Mouse (Mus musculus): ENCODE results near the gene B3gnt2.

The B3gnt2 gene

DNA sequence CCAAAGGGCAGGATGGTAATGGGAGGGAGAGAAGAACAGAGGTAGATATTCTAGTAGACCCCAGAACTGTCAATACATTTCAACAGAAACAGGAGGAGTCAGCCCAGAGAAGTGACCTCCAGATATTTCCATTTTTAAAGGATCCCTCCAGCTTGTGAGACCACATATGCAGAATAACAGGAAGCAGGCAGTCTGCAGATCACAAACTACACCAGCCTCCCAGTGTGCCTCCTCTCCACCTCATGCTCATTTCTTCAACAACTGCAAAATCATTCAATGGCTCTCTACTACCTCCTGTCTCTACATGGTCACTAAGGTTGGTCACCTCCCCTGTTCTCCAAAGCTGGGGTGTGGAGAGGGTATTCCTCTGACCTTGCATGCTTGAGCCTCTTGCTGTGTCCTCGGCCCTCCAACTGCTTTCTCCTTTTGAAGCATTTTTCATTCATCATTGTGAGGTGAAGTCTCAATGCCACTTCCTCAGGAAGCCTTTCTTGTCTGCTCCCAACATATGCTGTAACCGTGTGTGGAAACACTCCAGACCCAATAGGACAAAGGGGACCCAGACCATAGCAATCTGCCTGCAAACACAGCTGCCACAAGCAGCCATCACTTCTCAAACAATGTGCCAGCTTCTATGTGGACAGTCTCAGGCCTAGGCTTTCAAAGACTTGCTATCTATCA lies 7.1 kb downstream of the B3gnt2 start:
- in situ Hi-C loops (cut with MboI; ENCODE audit: low pct_unique_long_range_greater_than_20kb in 1 of 2, low sequenced_read_pairs in 2 of 2, unreplicated experiment in 1 of 2): no loop called here

DNA sequence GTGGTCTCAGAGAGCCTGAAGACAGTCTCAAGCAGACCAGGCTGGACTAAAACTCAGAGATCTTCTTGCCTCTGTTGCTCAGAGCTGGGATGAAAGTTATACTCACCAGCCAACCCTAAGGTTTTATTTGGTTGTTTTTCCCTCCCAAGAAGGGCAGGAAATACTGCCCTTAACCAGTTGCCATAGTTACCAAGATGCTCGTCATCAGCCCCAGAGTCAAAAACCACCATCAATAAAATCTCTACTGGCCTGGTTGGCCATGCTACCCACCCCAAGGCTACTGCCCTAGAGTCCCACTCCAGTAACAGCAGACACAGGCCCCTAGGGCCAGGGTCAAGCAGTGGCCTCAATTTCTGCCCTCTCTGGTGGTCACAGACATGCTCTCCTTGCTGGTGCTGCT lies 8.3 kb downstream of the B3gnt2 start:
- in situ Hi-C loops (cut with MboI; ENCODE audit: low pct_unique_long_range_greater_than_20kb in 1 of 2, low sequenced_read_pairs in 2 of 2, unreplicated experiment in 1 of 2): no loop called here

DNA sequence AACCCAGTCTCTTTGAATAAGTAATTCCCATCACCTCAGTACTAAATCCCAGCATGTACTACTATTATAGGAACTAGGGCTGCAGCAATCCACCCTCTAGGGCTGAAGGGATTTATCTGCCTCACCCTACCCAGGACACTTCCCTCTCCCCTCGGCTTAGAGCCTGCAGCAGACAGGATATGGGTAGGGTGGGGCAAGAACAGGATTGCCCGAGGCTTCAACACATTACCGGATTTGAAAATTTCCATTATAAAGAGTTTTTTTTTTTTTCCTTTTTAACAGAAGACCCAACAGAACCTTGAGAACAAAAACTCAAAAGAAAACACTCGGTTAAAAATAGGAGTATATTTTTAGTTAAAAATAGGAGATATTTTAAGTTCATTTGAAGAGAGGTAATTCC lies 9.3 kb downstream of the B3gnt2 start:
- in situ Hi-C loops (cut with MboI; ENCODE audit: low pct_unique_long_range_greater_than_20kb in 1 of 2, low sequenced_read_pairs in 2 of 2, unreplicated experiment in 1 of 2): no loop called here

DNA sequence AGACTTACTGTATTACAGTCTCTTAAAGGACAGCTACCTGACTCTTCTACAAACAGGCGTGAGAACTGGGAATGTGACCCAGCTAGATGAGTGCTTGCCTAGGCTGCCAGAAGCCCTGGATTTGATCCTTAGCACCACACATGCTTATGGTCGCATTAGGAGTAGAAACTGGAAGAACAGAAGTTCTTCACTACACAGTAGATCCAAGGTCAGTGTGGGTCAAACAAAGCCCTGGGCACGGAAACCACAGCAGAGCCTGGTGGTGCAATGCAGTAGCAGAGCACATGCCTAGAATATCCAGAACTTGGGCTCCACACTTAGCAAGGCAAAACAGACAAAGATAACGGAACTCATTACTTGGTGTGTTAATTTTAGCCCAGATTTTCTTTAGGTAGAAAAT lies 10.7 kb downstream of the B3gnt2 start:
- in situ Hi-C loops (cut with MboI; ENCODE audit: low pct_unique_long_range_greater_than_20kb in 1 of 2, low sequenced_read_pairs in 2 of 2, unreplicated experiment in 1 of 2): no loop called here

DNA sequence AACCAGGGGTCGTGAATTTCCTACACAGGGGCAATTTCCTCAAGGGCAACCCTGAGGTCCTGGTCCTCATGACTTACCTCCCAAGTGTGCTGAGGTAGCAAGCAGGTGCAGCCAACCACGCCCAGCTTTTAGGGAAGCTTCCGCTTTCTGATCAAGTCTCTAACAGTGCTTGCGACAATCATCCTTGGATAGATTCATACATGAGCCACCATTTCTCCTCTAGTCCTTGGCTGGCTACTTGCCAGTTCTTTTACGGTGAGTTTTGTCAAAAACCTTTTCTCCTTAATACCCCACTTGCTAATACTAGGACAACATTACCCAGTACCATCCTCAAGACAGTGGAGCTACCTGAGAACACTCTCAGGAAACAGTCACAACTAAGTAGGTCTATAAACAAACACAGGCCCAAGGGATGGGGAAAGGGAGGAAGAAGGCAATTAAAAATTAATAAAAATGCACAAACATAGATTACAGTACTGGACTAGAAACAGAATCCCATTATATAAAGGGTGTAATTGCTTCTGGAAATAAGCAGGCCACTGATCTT lies 12.0 kb downstream of the B3gnt2 start:
- in situ Hi-C loops (cut with MboI; ENCODE audit: low pct_unique_long_range_greater_than_20kb in 1 of 2, low sequenced_read_pairs in 2 of 2, unreplicated experiment in 1 of 2): no loop called here

DNA sequence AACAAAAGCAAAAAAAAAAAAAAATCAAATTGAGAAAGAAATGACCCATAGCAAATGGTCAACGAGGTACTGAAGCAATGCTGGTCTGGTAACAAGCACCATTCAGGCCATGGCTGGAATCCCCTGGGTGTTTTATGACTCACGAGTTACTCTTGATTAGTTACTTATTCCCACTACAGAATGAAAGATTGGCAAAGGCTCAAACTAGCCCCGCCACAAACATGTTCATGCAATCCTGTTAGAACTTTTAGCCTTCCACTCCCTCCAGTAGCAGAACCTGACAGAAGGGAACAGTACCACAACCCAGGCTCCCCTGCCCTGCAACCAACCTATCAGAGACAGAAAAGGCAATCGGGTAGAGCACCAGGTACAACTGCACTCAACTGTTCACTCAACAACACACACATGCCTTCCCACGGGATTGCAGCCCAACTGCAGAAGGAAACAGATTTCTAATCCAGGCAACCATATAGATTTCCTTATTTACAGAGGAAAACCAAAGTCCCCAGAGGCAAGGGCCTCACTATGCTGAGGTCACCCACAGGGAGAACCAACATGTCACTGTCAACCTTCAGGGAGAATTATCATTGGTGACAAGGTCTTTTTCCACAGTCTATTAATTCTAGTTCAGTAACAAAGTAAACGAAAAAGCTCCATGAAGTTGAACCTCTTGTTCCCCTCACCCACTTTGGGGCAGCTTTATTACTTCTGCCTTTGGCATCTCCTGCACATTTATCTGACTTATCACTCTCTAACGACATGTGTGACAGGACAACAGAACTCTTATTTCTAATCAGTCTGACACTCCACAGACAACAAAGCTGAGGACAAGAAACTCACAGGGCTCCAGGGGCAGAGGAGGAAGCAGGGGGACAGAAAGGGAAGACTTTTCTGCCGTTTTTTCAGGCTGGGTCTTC lies 12.8 kb downstream of the B3gnt2 start:
- in situ Hi-C loops (cut with MboI; ENCODE audit: low pct_unique_long_range_greater_than_20kb in 1 of 2, low sequenced_read_pairs in 2 of 2, unreplicated experiment in 1 of 2): no loop called here

DNA sequence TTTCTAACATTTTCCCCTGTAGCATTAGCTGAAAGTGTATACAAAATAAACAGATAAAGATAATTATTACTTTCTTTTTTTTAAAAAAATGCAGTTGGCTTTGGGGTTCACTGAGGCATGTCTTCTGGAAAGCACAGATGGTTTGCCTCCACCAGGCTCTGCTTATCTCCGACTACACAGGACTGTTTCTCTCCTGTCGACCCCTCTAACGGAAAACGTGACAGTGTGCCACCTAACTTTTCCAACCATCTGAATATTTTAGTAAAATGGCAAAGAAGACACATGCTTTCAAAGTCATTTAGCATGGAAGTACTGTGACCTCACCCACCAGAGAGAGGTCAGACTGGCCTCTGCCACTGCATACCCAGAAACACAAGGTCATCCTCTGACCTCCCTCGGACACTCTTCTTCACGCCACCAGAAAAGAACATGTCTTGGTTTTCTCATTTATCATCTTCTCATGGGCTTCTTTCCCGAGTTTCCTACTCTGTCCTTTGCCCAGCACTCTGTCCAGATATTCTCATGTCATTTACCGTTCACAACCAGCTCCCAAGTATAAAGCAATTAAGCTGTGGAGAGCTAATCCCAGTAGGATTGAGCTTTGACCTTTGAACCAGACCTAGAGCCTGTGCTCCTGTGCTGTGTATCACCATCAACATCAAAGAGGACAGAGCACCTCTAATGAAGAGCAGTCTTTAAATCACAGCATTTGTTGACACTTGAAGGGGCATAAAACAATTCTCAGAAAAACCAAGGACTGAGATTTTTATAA lies 13.6 kb downstream of the B3gnt2 start:
- in situ Hi-C loops (cut with MboI; ENCODE audit: low pct_unique_long_range_greater_than_20kb in 1 of 2, low sequenced_read_pairs in 2 of 2, unreplicated experiment in 1 of 2): no loop called here

DNA sequence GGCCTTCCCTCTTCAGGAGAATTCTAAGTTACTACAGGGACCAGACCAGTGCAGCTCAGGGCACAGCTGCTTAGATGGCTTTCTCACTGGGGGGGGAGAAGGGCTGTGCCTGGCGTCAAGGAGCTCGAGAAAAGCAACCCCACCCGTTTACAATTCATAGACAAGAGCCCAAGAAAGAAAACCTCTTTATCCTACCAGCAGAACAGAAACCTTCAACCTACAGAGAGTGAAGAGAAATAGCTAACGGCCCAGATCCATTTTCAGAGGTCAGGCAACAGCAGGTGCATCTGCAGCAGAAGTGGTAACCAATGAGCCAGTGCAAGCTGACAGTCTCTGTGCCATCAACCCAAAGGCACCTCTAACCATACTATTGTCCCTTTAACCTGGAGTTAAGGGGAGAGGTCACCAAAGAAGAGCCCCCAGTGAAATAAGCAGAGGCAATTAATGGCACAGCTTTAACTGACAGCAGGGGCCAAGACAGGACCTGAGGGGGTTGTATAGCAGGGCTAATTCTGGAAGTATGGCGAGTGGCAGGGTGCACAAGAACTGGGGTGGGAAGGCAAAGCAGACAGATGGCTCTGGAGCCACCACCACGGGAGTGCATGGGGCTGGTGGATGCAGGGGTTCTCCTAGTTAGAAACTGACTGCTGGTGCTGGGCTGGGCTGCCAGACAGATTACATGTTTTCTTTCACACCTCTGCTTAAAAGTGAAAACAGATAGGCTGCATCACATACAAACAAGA lies 14.5 kb downstream of the B3gnt2 start:
- in situ Hi-C loops (cut with MboI; ENCODE audit: low pct_unique_long_range_greater_than_20kb in 1 of 2, low sequenced_read_pairs in 2 of 2, unreplicated experiment in 1 of 2): no loop called here

DNA sequence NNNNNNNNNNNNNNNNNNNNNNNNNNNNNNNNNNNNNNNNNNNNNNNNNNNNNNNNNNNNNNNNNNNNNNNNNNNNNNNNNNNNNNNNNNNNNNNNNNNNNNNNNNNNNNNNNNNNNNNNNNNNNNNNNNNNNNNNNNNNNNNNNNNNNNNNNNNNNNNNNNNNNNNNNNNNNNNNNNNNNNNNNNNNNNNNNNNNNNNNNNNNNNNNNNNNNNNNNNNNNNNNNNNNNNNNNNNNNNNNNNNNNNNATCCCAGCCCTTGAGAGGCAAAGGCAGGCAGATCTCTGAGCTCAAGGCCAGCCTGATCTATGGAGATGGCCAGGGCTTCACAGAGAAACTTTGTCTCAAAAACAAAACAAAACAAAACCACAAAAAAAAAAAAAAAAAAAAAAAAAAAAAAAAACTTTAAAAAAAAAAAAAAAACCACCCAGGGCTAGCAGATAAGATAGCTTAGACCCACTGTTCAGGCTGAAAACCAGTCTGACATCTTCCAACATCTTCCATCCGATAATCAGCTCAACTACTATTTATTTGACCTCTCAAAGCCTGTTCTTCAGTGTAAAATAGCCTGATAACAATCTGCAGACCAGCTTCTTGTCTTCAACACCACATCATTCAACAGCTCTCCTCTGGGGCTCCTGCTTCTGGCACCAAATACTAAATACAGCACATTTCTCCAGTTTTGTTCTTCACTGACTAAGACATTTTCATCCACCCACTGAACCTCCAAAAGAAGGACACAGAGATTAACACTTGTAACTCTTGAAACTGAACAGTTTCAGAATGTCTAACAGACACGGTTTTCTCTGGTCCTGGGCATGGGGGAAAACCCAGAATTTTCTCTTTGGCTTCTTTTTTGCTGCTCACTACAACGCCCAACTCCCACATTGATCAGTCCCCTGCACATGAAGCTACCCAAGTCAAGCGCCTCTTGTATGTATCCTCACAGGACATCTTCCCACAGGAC lies 15.7 kb downstream of the B3gnt2 start:
- in situ Hi-C loops (cut with MboI; ENCODE audit: low pct_unique_long_range_greater_than_20kb in 1 of 2, low sequenced_read_pairs in 2 of 2, unreplicated experiment in 1 of 2): no loop called here

DNA sequence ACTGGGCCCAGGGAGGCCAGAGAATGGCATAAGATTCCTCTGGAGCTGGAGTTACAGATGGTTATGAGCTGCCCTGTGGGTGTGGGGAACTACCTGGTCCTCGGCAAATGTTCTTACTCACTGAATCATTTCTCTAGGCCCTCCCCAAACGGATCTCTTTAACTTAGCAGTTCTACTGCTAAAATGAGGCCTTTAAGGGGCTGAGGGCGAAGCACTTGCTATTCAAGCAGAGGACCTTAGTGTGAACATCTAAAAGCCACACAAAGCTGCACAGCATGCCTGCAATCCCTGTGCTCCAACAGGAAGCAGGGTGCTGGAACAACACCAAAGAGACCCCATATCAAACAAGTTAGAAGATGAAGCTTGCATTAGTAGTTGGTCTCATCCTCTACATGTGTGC lies 21.3 kb downstream of the B3gnt2 start:
- in situ Hi-C loops (cut with MboI; ENCODE audit: low pct_unique_long_range_greater_than_20kb in 1 of 2, low sequenced_read_pairs in 2 of 2, unreplicated experiment in 1 of 2): no loop called here

DNA sequence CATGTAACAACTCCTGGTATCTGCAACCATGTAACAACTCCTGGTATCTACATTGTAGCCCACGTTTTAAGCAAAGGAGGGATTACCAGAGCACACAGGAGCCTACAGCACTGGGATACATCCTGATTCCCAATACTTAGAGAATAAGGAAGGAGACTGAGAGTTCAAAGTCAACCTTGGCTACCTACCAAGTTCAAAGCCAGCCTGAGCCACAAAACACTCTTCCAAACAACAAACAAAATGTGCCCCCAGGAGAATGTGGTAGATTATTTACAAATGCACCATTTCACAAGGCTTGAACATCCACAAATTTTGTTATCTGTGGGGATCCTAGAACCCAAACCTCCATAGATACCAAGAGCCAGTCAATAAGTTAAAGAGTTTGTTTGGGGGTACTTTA lies 22.4 kb downstream of the B3gnt2 start:
- in situ Hi-C loops (cut with MboI; ENCODE audit: low pct_unique_long_range_greater_than_20kb in 1 of 2, low sequenced_read_pairs in 2 of 2, unreplicated experiment in 1 of 2): no loop called here

DNA sequence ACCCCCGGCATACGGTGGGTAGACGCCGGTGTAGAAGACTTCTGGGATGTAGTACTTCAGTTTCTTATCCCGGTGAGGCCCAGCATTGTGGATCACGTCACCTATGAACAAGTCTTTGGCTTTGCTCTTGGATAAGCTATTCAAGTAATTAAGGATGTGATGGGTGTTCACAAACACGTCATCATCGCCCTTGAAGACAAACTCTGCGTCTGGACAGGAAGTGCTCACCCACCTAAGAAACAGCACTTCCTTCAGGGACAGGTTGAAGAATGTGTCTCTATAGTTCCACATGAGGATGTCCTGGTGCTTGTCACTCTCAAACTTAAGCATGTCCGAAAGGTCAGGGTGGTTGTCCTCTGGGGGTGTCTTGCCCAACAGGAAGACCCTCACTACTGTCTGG lies 24.5 kb downstream of the B3gnt2 start:
- in situ Hi-C loops (cut with MboI; ENCODE audit: low pct_unique_long_range_greater_than_20kb in 1 of 2, low sequenced_read_pairs in 2 of 2, unreplicated experiment in 1 of 2): no loop called here

DNA sequence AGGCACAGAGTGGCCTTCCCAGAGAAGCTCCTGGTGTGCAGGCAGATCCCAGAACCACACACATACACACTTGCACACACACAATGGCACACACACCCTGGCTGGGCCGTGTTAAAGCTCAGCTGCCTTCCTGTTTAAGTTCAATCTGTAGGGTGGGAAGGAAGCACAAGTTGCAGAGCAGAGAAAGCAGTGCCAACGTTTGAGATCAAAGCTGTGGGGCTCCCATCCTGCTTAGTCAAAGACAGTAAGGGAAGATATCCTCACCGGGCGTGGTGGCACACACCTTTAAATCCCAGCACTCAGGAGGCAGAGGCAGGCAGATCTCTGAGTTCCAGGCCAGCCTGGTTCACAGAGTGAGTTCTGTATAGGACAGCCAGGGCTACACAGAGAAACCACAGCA lies 28.2 kb downstream of the B3gnt2 start:
- in situ Hi-C loops (cut with MboI; ENCODE audit: low pct_unique_long_range_greater_than_20kb in 1 of 2, low sequenced_read_pairs in 2 of 2, unreplicated experiment in 1 of 2): no loop called here

DNA sequence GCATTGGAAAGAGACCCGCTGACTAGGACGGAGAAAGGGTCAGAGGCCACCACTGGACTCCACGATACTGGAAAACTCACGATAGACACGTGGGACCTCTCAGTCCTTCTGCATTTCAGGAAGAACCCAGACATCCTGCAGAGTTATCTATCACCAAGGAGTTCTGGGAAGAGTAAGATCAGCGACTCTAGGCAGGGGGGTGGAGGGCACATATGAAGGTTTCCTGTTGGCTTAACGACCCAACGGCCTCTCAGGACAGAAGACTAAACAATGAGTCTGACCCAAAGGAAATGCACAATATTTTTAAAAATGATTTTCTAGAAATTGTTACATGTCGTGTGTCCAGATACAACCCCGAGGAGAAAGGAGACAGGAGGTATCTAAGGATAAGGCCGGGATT lies 28.8 kb downstream of the B3gnt2 start:
- in situ Hi-C loops (cut with MboI; ENCODE audit: low pct_unique_long_range_greater_than_20kb in 1 of 2, low sequenced_read_pairs in 2 of 2, unreplicated experiment in 1 of 2): no loop called here

DNA sequence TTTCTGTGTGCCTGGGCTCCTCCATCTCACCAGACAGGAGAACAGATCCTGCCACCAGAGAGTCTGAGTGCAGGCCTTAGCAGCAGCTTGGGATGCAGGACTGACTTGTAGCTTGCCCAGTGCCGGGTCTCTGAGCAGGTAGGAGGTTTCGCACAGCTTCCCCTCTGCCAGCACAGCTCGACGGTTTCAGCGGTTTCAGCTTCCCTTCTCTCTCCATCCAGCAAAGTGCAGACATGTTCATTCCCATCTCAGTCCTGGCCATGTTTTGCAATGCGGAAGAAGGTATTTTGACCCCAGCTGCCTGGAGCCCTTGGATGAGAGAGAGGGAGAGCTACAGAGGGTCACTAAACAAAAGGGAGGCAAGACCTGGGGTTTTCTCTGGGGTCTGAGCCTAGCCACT lies 30.1 kb downstream of the B3gnt2 start:
- in situ Hi-C loops (cut with MboI; ENCODE audit: low pct_unique_long_range_greater_than_20kb in 1 of 2, low sequenced_read_pairs in 2 of 2, unreplicated experiment in 1 of 2): no loop called here

DNA sequence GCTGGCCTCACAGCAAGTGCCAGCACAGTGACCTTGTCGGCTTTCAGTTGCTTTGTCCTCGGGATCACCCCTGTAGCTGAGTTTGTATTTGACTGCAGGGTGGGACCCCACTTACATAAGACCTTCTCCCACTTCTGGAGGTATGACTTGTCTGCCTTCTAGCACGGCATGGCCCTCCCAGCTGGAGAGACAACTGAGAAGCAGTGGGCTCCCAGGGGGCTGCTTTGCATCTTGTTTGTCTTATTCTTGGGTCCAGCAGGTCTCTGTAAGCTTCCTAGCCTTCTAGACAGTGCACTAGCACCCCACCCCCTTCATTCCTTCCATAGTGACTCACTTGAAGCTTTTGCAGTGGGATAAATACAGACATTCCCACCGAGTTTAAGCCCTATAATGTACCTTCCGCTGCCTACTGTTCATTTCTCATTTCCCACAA lies 30.6 kb downstream of the B3gnt2 start:
- in situ Hi-C loops (cut with MboI; ENCODE audit: low pct_unique_long_range_greater_than_20kb in 1 of 2, low sequenced_read_pairs in 2 of 2, unreplicated experiment in 1 of 2): no loop called here

DNA sequence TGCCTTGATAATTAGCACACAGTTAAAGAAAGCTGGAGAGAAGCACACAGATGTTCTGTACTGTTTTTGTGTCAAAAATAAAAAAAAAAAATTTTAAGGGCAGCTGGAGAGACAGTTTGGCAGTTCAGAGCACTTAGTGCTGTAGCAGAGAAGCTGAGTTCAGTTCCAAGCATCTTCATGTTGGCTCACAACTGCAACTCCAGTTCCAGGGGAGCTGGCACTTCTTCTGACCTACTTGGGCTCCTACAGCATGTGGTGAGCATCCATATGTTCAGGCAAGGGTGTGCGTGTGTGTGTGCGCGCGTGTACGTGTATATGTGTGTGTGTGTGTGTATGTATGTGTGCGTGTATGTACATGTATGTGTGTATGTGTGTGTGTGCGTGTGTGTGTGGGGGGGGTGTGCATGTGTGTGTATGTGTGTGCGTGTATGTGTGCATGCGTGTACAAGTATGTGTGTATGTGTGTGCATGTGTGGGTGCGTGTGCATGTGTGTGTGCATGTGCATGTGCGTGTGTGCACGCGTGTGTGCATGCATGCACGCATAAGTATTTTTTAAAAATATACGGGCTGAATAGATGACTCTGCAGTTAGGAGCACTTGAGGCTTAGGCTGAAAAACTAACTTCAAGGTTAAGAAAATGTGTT lies 31.7 kb downstream of the B3gnt2 start:
- in situ Hi-C loops (cut with MboI; ENCODE audit: low pct_unique_long_range_greater_than_20kb in 1 of 2, low sequenced_read_pairs in 2 of 2, unreplicated experiment in 1 of 2): no loop called here
